Mouse (Mus musculus) kidney, embryonic 16.5 days (tissue): ENCODE measurements around the gene Trappc3. TPM values are rescaled to one million over a fixed set of nuclear protein-coding genes. Genes with fewer than 3 reads are reported as not detected.
A peak's percentile ranks its signal among the peaks of the same experiment; 100 is the strongest.

ENCODE experiments used
- ATAC-seq: fragments of 200-750 bp; cut with Nextera tagmentation; 2 replicates; pipeline ENCODE4 v1.8.0; 2017; ENCODE audit warnings: moderate TSS enrichment; ENCODE audit not compliant: low FRiP score, low TSS enrichment
- H3K27ac ChIP-seq: fragments of 300-500 bp; sonication (generic); 2 replicates; pipeline ENCODE4 v1.5.1; 2014; ENCODE audit warnings: low read length
- H3K27me3 ChIP-seq: fragments of 300-500 bp; sonication (generic); 2 replicates; pipeline ENCODE4 v1.6.1; 2014; ENCODE audit warnings: low read length, control low read depth, mixed read lengths; ENCODE audit not compliant: insufficient read depth
- H3K36me3 ChIP-seq: fragments of 300-500 bp; sonication (generic); 2 replicates; pipeline ENCODE4 v1.6.1; 2014; ENCODE audit warnings: low read length, control low read depth, mixed read lengths; ENCODE audit not compliant: insufficient read depth
- H3K4me1 ChIP-seq: fragments of 300-500 bp; sonication (generic); 2 replicates; pipeline ENCODE4 v1.6.1; 2014; ENCODE audit warnings: low read length, control low read depth, mixed read lengths; ENCODE audit not compliant: insufficient read depth
- H3K4me2 ChIP-seq: fragments of 300-500 bp; sonication (generic); replicated peaks from 2 replicates; pipeline ENCODE4 v1.6.1; 2014; ENCODE audit warnings: low read depth, low read length
- H3K4me3 ChIP-seq: fragments of 300-500 bp; sonication (generic); 2 replicates; pipeline ENCODE4 v1.5.1; 2014; ENCODE audit warnings: mild to moderate bottlenecking, low read length
- H3K9ac ChIP-seq: fragments of 300-500 bp; sonication (generic); replicated peaks from 2 replicates; pipeline ENCODE4 v1.6.1; 2014; ENCODE audit warnings: low read length
- H3K9me3 ChIP-seq: fragments of 300-500 bp; sonication (generic); 2 replicates; pipeline ENCODE4 v1.6.1; 2016; ENCODE audit warnings: low read length, control low read depth
- WGBS: fragments of 180-500 bp; shearing (Covaris S2); extraction: QIAGEN DNeasy Blood & Tissue Kit; methylation state at CpG from one replicate; pipeline ENCODE4 v1.1.7; 2014; 5-methylcytosine and 5-hydroxymethylcytosine counted together
- polyA plus RNA-seq: library from polyadenylated mRNA; unstranded; fragments of >200 nt; fragmentation: Nextera tagmentation; extraction: Ambion mirVana; gene quantifications from 2 replicates; pipeline ENCODE4 v1.2.1, GENCODE M21; 2015

Trappc3 gene
- polyA plus RNA-seq, 1 experiment from 2014 or later = 120 TPM

DNA sequence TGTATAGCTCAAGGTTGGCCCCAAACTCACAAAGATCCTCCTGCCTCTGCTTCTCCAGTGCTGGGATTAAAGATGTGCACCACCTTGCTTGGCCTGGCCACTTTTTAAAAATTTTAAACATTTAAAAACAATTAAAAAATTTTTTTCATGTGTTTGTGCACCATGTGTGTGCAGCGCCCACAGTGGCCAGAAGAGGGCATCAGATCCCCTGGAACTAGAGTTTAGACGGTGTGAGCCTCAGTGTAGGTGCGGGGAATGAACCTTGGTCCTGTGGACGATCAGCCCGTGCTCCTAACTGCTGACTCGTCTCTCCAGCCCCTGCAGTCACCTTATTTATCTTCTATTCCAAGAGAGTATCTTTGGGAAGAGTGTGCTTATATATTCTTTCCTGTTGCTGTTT is 43.9 kb downstream of the Trappc3 start:
- no peaks in the 10 kb centered on the region for H3K36me3 ChIP-seq
- no peak for ATAC-seq
- no peak overlapping the region for H3K27ac ChIP-seq
- no peak overlapping the region for H3K4me2 ChIP-seq
- no peak overlapping the region for H3K4me3 ChIP-seq
- H3K27me3 ChIP-seq = peaks cover 17% of the 10 kb centered on the region
- H3K9me3 ChIP-seq = 0 out of 2 replicates have a peak, but pooled peaks cover 5% of the 10 kb centered on the region
- H3K4me1 ChIP-seq = peaks cover 19% of the 10 kb centered on the region
- 87% methylated on average over 6 of the region's 6 CpGs for WGBS
- H3K9ac ChIP-seq = no peak overlapping the region

GRCm38 (mm10) chr4:126306827-126307226 is 44.7 kb downstream of the Trappc3 start:
- 3% methylated on average over 2 of the region's 2 CpGs for WGBS
- Histone ChIP-seq H3K27me3 (peaks cover 13% of the 10 kb centered on the region), H3K36me3 (no peaks in the 10 kb centered on the region), H3K4me1 (peaks cover 11% of the 10 kb centered on the region), H3K4me2 (no peak overlapping the region), H3K9me3 (0 out of 2 replicates have a peak, but pooled peaks cover 5% of the 10 kb centered on the region), H3K27ac (no peak overlapping the region), H3K4me3 (no peak overlapping the region), H3K9ac (no peak overlapping the region)
- no peak for ATAC-seq

DNA sequence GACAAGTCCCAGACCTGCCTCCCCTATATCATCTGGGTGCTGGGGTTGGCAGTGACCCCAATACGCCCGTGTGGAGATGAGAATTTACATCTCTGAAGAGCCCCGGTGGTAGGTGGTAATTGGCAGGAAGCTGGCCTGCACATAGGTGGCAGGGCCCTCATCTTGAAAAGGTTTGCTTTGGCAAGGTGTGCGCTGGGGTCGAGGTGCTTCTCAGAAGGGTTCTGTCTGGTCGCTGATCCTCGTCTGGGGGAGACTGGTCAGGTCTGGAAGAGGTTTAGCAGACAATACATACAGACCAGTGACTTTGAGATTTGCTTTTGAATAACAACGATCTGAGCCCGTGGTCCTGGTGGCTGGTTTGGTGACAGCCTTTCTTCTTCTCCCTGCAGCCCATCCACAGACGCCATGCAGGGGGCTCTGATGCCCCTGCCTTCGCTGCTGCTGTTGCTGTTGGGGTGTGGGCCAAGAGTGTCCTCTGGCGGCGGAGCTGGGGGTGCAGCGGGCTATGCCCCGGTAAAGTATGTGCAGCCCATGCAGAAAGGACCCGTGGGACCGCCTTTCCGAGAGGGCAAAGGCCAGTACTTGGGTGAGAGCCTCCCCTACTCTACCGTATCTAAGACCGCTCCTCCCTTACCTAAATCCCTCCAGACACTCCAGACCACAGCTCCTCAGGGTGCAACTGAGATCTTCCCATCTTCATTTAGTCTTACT is 47.2 kb downstream of the Trappc3 start:
- Histone ChIP-seq H3K27ac (no peak overlapping the region), H3K9ac (peak overlapping the region; percentile 29; the same call in 1 of the 2 replicates), H3K27me3 (no peaks in the 10 kb centered on the region), H3K36me3 (no peaks in the 10 kb centered on the region), H3K4me1 (peaks cover 19% of the 10 kb centered on the region), H3K4me2 (peak overlapping the region; percentile 50), H3K9me3 (0 out of 2 replicates have a peak, but pooled peaks cover 5% of the 10 kb centered on the region), H3K4me3 (peak overlapping the region; percentile 29)
- no peak for ATAC-seq
- 17% methylated on average over 20 of the region's 20 CpGs for WGBS

- Histone ChIP-seq H3K4me1 (peaks cover 25% of the 10 kb centered on the region), H3K27ac (no peak overlapping the region), H3K4me3 (peak overlapping the region; percentile 29), H3K36me3 (no peaks in the 10 kb centered on the region), H3K9ac (peak overlapping the region; percentile 29; the same call in 1 of the 2 replicates), H3K4me2 (peak overlapping the region; percentile 50), H3K27me3 (no peaks in the 10 kb centered on the region), H3K9me3 (0 out of 2 replicates have a peak, but pooled peaks cover 5% of the 10 kb centered on the region)
- peak; percentile 75 for ATAC-seq
- WGBS = 1% methylated on average over 7 of the region's 7 CpGs
Observed at GRCm38 (mm10) chr4:126309922-126310309, 47.8 kb downstream of the Trappc3 start.

DNA sequence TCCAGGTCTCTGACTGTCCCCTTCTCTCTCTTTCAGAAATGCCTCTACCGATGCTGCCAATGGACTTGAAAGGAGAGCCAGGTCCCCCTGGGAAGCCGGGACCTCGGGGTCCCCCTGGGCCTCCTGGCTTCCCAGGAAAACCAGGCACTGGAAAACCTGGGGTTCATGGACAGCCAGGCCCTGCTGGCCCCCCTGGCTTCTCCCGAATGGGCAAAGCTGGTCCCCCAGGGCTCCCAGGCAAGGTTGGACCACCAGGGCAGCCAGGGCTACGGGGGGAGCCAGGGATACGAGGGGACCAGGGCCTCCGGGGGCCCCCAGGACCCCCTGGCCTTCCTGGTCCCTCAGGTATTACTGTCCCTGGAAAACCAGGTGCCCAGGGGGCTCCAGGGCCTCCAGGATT is 48.2 kb downstream of the Trappc3 start:
- Histone ChIP-seq H3K9ac (no peak overlapping the region), H3K9me3 (0 out of 2 replicates have a peak, but pooled peaks cover 5% of the 10 kb centered on the region), H3K4me3 (no peak overlapping the region), H3K4me2 (no peak overlapping the region), H3K27ac (no peak overlapping the region), H3K4me1 (peaks cover 26% of the 10 kb centered on the region), H3K36me3 (no peaks in the 10 kb centered on the region), H3K27me3 (no peaks in the 10 kb centered on the region)
- whole genome bisulfite sequencing = 79% methylated on average over 7 of the region's 7 CpGs
- no peak for ATAC-seq

- 88% methylated on average over 16 of the region's 16 CpGs for WGBS
- no peak overlapping the region for H3K4me2 ChIP-seq
- peaks cover 32% of the 10 kb centered on the region for H3K4me1 ChIP-seq
- H3K9ac ChIP-seq = no peak overlapping the region
- H3K36me3 ChIP-seq = peaks cover 12% of the 10 kb centered on the region
- H3K4me3 ChIP-seq = no peak overlapping the region
- no peaks in the 10 kb centered on the region for H3K9me3 ChIP-seq
- no peaks in the 10 kb centered on the region for H3K27me3 ChIP-seq
- H3K27ac ChIP-seq = no peak overlapping the region
- ATAC-seq = no peak
Observed at GRCm38 (mm10) chr4:126311566-126312200, 49.6 kb downstream of the Trappc3 start.

DNA sequence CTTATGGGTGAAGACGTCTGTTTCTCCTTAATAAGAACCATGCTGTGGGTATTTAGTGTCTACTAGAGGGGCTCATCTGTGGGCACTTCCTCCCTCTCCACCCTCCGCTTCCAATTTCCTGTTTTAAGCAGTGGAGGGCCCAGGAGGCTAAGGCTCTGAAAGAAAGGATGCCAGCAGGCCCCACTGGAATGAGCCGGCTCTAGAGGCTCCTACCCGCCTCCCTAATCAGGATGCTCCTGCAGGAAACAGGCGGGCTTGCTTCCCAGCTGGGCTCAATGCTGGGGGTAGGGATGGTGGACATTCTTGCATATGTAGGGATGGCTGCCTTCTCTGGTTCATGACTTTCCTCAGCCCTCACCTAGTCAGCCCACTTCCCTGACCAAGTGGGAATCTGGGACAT is 51.1 kb downstream of the Trappc3 start:
- Histone ChIP-seq H3K4me3 (no peak overlapping the region), H3K4me2 (no peak overlapping the region), H3K4me1 (peaks cover 32% of the 10 kb centered on the region), H3K9me3 (no peaks in the 10 kb centered on the region), H3K36me3 (peaks cover 28% of the 10 kb centered on the region), H3K27ac (peak overlapping the region; percentile 57), H3K9ac (no peak overlapping the region), H3K27me3 (no peaks in the 10 kb centered on the region)
- WGBS = 48% methylated on average over 5 of the region's 5 CpGs
- no peak for ATAC-seq

GRCm38 (mm10) chr4:126314393-126314792 is 52.3 kb downstream of the Trappc3 start:
- WGBS = 25% methylated on average over 10 of the region's 10 CpGs
- Histone ChIP-seq H3K9ac (no peak overlapping the region), H3K27me3 (no peaks in the 10 kb centered on the region), H3K4me1 (peaks cover 31% of the 10 kb centered on the region), H3K4me2 (no peak overlapping the region), H3K27ac (peak overlapping the region; percentile 58), H3K4me3 (no peak overlapping the region), H3K9me3 (no peaks in the 10 kb centered on the region), H3K36me3 (peaks cover 33% of the 10 kb centered on the region)
- ATAC-seq = peak; percentile 9; the same call in 1 of the 2 replicates

DNA sequence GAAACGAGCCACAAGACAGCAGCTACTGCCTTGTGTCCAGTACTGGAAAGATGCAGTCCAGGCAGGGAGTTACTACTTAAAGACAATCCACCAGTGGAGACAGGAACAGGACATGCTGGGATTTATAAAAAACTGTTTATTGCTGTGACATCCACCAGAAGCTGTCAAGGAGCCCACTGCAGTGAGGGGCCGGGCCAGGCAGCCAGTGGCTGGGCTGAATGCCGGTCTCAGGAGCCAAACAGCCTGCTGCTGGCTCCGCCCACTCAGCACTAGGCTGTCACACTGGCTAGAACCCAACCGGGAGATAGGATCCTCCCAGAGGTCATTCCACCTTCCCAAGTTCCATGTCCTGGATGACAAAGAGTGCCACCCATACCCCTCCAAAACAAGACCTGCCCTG is 53.8 kb downstream of the Trappc3 start:
- Histone ChIP-seq H3K27ac (no peak overlapping the region), H3K4me3 (no peak overlapping the region), H3K9me3 (no peaks in the 10 kb centered on the region), H3K27me3 (no peaks in the 10 kb centered on the region), H3K9ac (no peak overlapping the region), H3K4me2 (no peak overlapping the region), H3K4me1 (peaks cover 32% of the 10 kb centered on the region), H3K36me3 (peaks cover 33% of the 10 kb centered on the region)
- no peak for ATAC-seq
- WGBS = 35% methylated on average over 5 of the region's 5 CpGs
